Mouse (Mus musculus): ENCODE measurements at regions not wholly inside any gene's neighbourhood (a gene's known extent, or its start where the extent isn't known, plus 50 kb on each side); places are given as distances from the start of the nearest gene placed in this dataset.

DNA sequence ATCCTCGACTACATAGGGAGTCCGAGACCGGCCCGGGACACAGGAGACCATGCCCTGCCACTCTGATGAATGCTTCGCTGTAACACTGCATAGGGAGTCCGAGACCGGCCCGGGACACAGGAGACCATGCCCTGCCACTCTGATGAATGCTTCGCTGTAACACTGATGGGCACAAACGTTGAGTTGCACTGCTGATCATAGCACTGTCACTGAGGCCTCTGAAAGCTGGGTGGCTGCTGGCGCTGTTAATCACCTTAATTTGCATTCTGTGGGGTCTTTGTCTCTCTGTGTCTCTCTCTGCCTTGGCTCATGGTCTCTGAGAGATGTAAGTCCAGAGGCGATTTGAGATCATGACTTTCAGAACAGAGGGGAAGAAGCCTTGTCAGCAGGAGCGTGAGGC lies 133.7 kb upstream of the Plekha5 start:
- no peak for TF ChIP-seq CTCF (conservative IDR thresholded peaks at IDR 0.05; ENCODE audit: low read length)
- no peak for TF ChIP-seq POU5F1 (IDR thresholded peaks at IDR 0.05; ENCODE audit: borderline replicate concordance, low read length)
- TF ChIP-seq NANOG (IDR thresholded peaks at IDR 0.05; ENCODE audit: borderline replicate concordance, low read length) = no peak
